ENCODE assay signal across 27 mouse cellular contexts in genomic region chr9:122786534-122786933, GRCm38 (mm10). TPM values are rescaled to one million over a fixed set of nuclear protein-coding genes. Genes with fewer than 3 reads are reported as not detected.
A peak's percentile ranks its signal among the peaks of the same experiment; 100 is the strongest.
DNase-seq lines count a peak whose midpoint lies in the region; ATAC-seq and TF ChIP-seq lines count a peak whose summit lies in the region.
"Had no signal": no experiment of that assay in that cellular context is flagged by ENCODE, and none has a peak within 500 bp of the region (broad histone marks: within the 10 kb centered on the region; RNA-seq: fewer than 3 reads in every experiment).

No protein-coding gene starts in this region.

- no peak overlapping the region for H3K27ac ChIP-seq in heart, embryonic 10.5 days
- no peak overlapping the region for H3K27ac ChIP-seq in liver, embryonic 12.5 days
- H3K27ac ChIP-seq in liver, postnatal 0 days (ENCODE audit: low read depth), result no peak overlapping the region
- H3K27ac ChIP-seq in liver, embryonic 14.5 days, result no peak overlapping the region
- H3K27ac ChIP-seq: embryonic facial prominence, embryonic 10.5 days; embryonic facial prominence, embryonic 12.5 days; forebrain, embryonic 13.5 days; forebrain, embryonic 15.5 days had no signal

- no peaks in the 10 kb centered on the region for H3K27me3 ChIP-seq in heart, embryonic 10.5 days (ENCODE audit: insufficient read depth, poor library complexity, severe bottlenecking)
- no peaks in the 10 kb centered on the region for H3K27me3 ChIP-seq in liver, embryonic 12.5 days (replicated peaks)
- H3K27me3 ChIP-seq in liver, postnatal 0 days (ENCODE audit: insufficient read depth, low read length), result no peaks in the 10 kb centered on the region
- no peaks in the 10 kb centered on the region for H3K27me3 ChIP-seq in liver, embryonic 14.5 days (ENCODE audit: control insufficient read depth, insufficient read depth, low read length)
- H3K27me3 ChIP-seq: embryonic facial prominence, embryonic 12.5 days; forebrain, embryonic 13.5 days; forebrain, embryonic 15.5 days had no signal

- no peaks in the 10 kb centered on the region for H3K9me3 ChIP-seq in heart, embryonic 10.5 days
- no peaks in the 10 kb centered on the region for H3K9me3 ChIP-seq in liver, embryonic 12.5 days (replicated peaks)
- H3K9me3 ChIP-seq in liver, postnatal 0 days (ENCODE audit: low read length), result no peaks in the 10 kb centered on the region
- H3K9me3 ChIP-seq in liver, embryonic 14.5 days (ENCODE audit: control insufficient read depth, low read length), result no peaks in the 10 kb centered on the region
- H3K9me3 ChIP-seq: embryonic facial prominence, embryonic 10.5 days; embryonic facial prominence, embryonic 12.5 days; forebrain, embryonic 13.5 days; forebrain, embryonic 15.5 days; G1E had no signal

- H3K4me2 ChIP-seq in liver, embryonic 12.5 days, result no peak overlapping the region
- no peak overlapping the region for H3K4me2 ChIP-seq in liver, postnatal 0 days (ENCODE audit: low read depth, low read length)
- no peak overlapping the region for H3K4me2 ChIP-seq in liver, embryonic 14.5 days (ENCODE audit: low read depth)
- H3K4me2 ChIP-seq: embryonic facial prominence, embryonic 12.5 days; forebrain, embryonic 13.5 days; forebrain, embryonic 15.5 days had no signal

- H3K9ac ChIP-seq in liver, embryonic 12.5 days, result no peak overlapping the region
- H3K9ac ChIP-seq in liver, postnatal 0 days (replicated peaks), result no peak overlapping the region
- no peak overlapping the region for H3K9ac ChIP-seq in liver, embryonic 14.5 days (replicated peaks)
- H3K9ac ChIP-seq: embryonic facial prominence, embryonic 12.5 days; forebrain, embryonic 13.5 days; forebrain, embryonic 15.5 days had no signal

- DNase-seq in heart, adult 11 months, result peak; percentile 58
- DNase-seq in heart, embryonic 10.5 days (ENCODE audit: low spot score), result no peak
- DNase-seq in liver, postnatal 0 days, result no peak
- DNase-seq in liver, embryonic 14.5 days (ENCODE audit: low read depth in 3 of 3, low spot score in 3 of 3), result no peak
- no peak for DNase-seq in spleen, postnatal 10 days (ENCODE audit: low spot score in 2 of 2)
- DNase-seq in urinary bladder, postnatal 36 days (ENCODE audit: low spot score in 2 of 2), result no peak
- DNase-seq: adrenal gland, adult 8-10 months; adrenal gland, postnatal 14 days; adrenal gland, postnatal 36 days; B cell, adult 2 months; cerebellum, adult 11-12 months; cerebellum, adult 2 months; cerebellum, adult 9-10 months; cerebellum, postnatal 10 days; cerebellum, postnatal 25 days had no signal

- H3K4me1 ChIP-seq in heart, embryonic 10.5 days, result no peaks in the 10 kb centered on the region
- H3K4me1 ChIP-seq in liver, embryonic 12.5 days, result peaks cover 4% of the 10 kb centered on the region; the same call in 1 of the 2 replicates
- H3K4me1 ChIP-seq in liver, postnatal 0 days (ENCODE audit: insufficient read depth), result no peaks in the 10 kb centered on the region
- peaks cover 0 to 2% of the 10 kb centered on the region in 2 experiments; a peak in 2 of 4 replicates for H3K4me1 ChIP-seq in liver, embryonic 14.5 days (replicated peaks; ENCODE audit: control insufficient read depth in 2 of 2, insufficient read depth in 2 of 2, low read length in 1 of 2)
- H3K4me1 ChIP-seq: embryonic facial prominence, embryonic 10.5 days; embryonic facial prominence, embryonic 12.5 days; forebrain, embryonic 13.5 days; forebrain, embryonic 15.5 days had no signal

- ATAC-seq in liver, embryonic 12.5 days, result peak; percentile 64
- ATAC-seq in liver, postnatal 0 days, result no peak
- peak; percentile 52; the same call in 1 of the 2 replicates for ATAC-seq in liver, embryonic 14.5 days (ENCODE audit: insufficient read depth)
- ATAC-seq: activated CD4-positive, CD25-positive, alpha-beta regulatory T cell, adult 4 months; CD4-positive, CD25-positive, alpha-beta regulatory T cell, adult 4 months; forebrain, embryonic 13.5 days; forebrain, embryonic 15.5 days; Patski had no signal

- H3K36me3 ChIP-seq in heart, embryonic 10.5 days, result no peaks in the 10 kb centered on the region
- no peaks in the 10 kb centered on the region for H3K36me3 ChIP-seq in liver, embryonic 12.5 days
- H3K36me3 ChIP-seq in liver, postnatal 0 days (replicated peaks; ENCODE audit: insufficient read depth, low read length), result no peaks in the 10 kb centered on the region
- no peaks in the 10 kb centered on the region for H3K36me3 ChIP-seq in liver, embryonic 14.5 days (replicated peaks; ENCODE audit: control insufficient read depth, insufficient read depth, low read depth)
- H3K36me3 ChIP-seq: embryonic facial prominence, embryonic 10.5 days; embryonic facial prominence, embryonic 12.5 days; forebrain, embryonic 15.5 days; G1E had no signal

- 85% methylated on average over 1 of the region's 1 CpGs for WGBS in heart, embryonic 10.5 days
- 47% methylated on average over 1 of the region's 1 CpGs for WGBS in liver, embryonic 12.5 days (ENCODE audit: insufficient replicate concordance)
- WGBS in liver, postnatal 0 days (ENCODE audit: insufficient replicate concordance), result 76% methylated on average over 1 of the region's 1 CpGs
- WGBS in liver, embryonic 14.5 days (ENCODE audit: insufficient replicate concordance), result 43% methylated on average over 1 of the region's 1 CpGs

- no peak for TF ChIP-seq CTCF in liver, postnatal 0 days (IDR thresholded peaks at IDR 0.05; ENCODE audit: low read depth)
- TF ChIP-seq CTCF in liver, embryonic 14.5 days (IDR thresholded peaks at IDR 0.05; ENCODE audit: low read depth), result no peak

- no peak overlapping the region for H3K4me3 ChIP-seq in heart, embryonic 10.5 days
- H3K4me3 ChIP-seq in liver, embryonic 12.5 days, result no peak overlapping the region
- no peak overlapping the region for H3K4me3 ChIP-seq in liver, postnatal 0 days (ENCODE audit: low read depth, low read length)
- no peak overlapping the region for H3K4me3 ChIP-seq in liver, embryonic 14.5 days (ENCODE audit: insufficient read depth in 1 of 2, low read depth in 2 of 2, low read length in 2 of 2)
- H3K4me3 ChIP-seq: embryonic facial prominence, embryonic 10.5 days; embryonic facial prominence, embryonic 12.5 days; forebrain, embryonic 13.5 days; forebrain, embryonic 15.5 days had no signal

- TF ChIP-seq EP300 in liver, postnatal 0 days (IDR thresholded peaks at IDR 0.05; ENCODE audit: low read depth), result no peak
- peak; percentile 32; the same call in 1 of the 2 replicates for TF ChIP-seq EP300 in liver, embryonic 14.5 days (IDR thresholded peaks at IDR 0.05; ENCODE audit: low read depth)

RNA-seq across cellular contexts. Expression of gene Tcaim, which starts 18.8 kb away (rescaled TPM):
- polyA plus RNA-seq in heart, embryonic 10.5 days (2016; fragmentation: Nextera tagmentation; extraction: Ambion mirVana), result 3.2 and 4.5 TPM in 2 replicates
- 2.8 and 3.0 TPM in 2 replicates for polyA plus RNA-seq in liver, embryonic 12.5 days (2016; fragmentation: Nextera tagmentation; extraction: Ambion mirVana)
- polyA plus RNA-seq in liver, postnatal 0 days (2015; fragmentation: Nextera tagmentation; extraction: Ambion mirVana), result 3.7 and 4.4 TPM in 2 replicates
- 1.4 TPM in 2 replicates for polyA plus RNA-seq in liver, embryonic 14.5 days (2012; rRNA removed)
- 2.0 and 2.1 TPM in 2 replicates for polyA plus RNA-seq in liver, embryonic 14.5 days (2014; fragmentation: Nextera tagmentation; extraction: Ambion mirVana)

RNA-seq across cellular contexts. Expression of gene Topaz1, which starts 39.4 kb away (rescaled TPM):
- 0.10 and 0.18 TPM in 2 replicates for polyA plus RNA-seq in heart, embryonic 10.5 days (2016; fragmentation: Nextera tagmentation; extraction: Ambion mirVana)
- not detected in 2 replicates for polyA plus RNA-seq in liver, embryonic 12.5 days (2016; fragmentation: Nextera tagmentation; extraction: Ambion mirVana)
- polyA plus RNA-seq in liver, postnatal 0 days (2015; fragmentation: Nextera tagmentation; extraction: Ambion mirVana), result not detected in 2 replicates
- not detected in 2 replicates for polyA plus RNA-seq in liver, embryonic 14.5 days (2012; rRNA removed)
- polyA plus RNA-seq in liver, embryonic 14.5 days (2014; fragmentation: Nextera tagmentation; extraction: Ambion mirVana), result not detected in 2 replicates
- polyA plus RNA-seq: CD4-positive, CD25-positive, alpha-beta regulatory T cell, adult 4 months; cortical plate, adult 2 months; embryonic facial prominence, embryonic 10.5 days; embryonic facial prominence, embryonic 12.5 days; embryonic facial prominence, embryonic 14.5 days; forebrain, embryonic 11.5 days; forebrain, embryonic 13.5 days; forebrain, embryonic 15.5 days; G1E; Patski had no signal

RNA-seq across cellular contexts. Expression of gene Gm35549, which starts 57.3 kb away (rescaled TPM):
- polyA plus RNA-seq in heart, embryonic 10.5 days (2016; fragmentation: Nextera tagmentation; extraction: Ambion mirVana), result not detected in 2 replicates
- polyA plus RNA-seq in liver, embryonic 12.5 days (2016; fragmentation: Nextera tagmentation; extraction: Ambion mirVana), result 0.21 TPM in 1 of 2 replicates, not detected in the other
- not detected in 2 replicates for polyA plus RNA-seq in liver, postnatal 0 days (2015; fragmentation: Nextera tagmentation; extraction: Ambion mirVana)
- not detected in 2 replicates for polyA plus RNA-seq in liver, embryonic 14.5 days (2012; rRNA removed)
- not detected in 2 replicates for polyA plus RNA-seq in liver, embryonic 14.5 days (2014; fragmentation: Nextera tagmentation; extraction: Ambion mirVana)
- polyA plus RNA-seq: cerebellum, adult 2 months; cortical plate, adult 2 months; embryonic facial prominence, embryonic 10.5 days; forebrain, embryonic 13.5 days; G1E had no signal
